Mouse (Mus musculus) MN1 (cell line): Measurements from ENCODE around the gene Smgc.
"Not testable (repeated sequence)": the region's sequence is repeated elsewhere in the genome, so short reads cannot be mapped to it uniquely, and the experiment has no call there.

ENCODE experiments used
- DNase-seq: peaks from one replicate; pipeline ENCODE4 v3.0.0-alpha.2; 2016; ENCODE audit warnings: low spot score

Smgc gene

GRCm38 (mm10) chr15:91837965-91838364 is at the start of gene Smgc:
TSS of gene Smgc (plus strand) at chr15:91838265.
- no peak for DNase-seq

- no peak for DNase-seq
Measured at GRCm38 (mm10) chr15:91788338-91788737, 49.7 kb upstream of the Smgc start.

GRCm38 (mm10) chr15:91806463-91806862 is 31.6 kb upstream of the Smgc start:
- DNase-seq = no peak

GRCm38 (mm10) chr15:91835319-91835718 is 2.7 kb upstream of the Smgc start:
- DNase-seq = no peak

GRCm38 (mm10) chr15:91864130-91864529 is 26.1 kb downstream of the Smgc start:
- DNase-seq = not testable (repeated sequence)

- DNase-seq = no peak
Measured at GRCm38 (mm10) chr15:91900245-91900644, 62.2 kb downstream of the Smgc start.

- not testable (repeated sequence) for DNase-seq
Measured at GRCm38 (mm10) chr15:91907046-91907445, 69.0 kb downstream of the Smgc start.
